Mouse (Mus musculus) E14TG2a.4 (cell line): ENCODE results near the gene March6.

Source experiments
- H3K27me3 ChIP-seq: 2 replicates; pipeline ENCODE4 v1.6.1; 2014; ENCODE audit warnings: low read length, control low read depth; ENCODE audit not compliant: insufficient read depth
- H3K36me3 ChIP-seq: 2 replicates; pipeline ENCODE4 v1.6.1; 2014; ENCODE audit warnings: low read length, control low read depth; ENCODE audit not compliant: insufficient read depth
- H3K4me1 ChIP-seq: replicated peaks from 2 replicates; pipeline ENCODE4 v1.6.1; 2014; ENCODE audit warnings: low read depth, low read length, control low read depth
- H3K4me3 ChIP-seq: replicated peaks from 2 replicates; pipeline ENCODE4 v1.5.1; 2014; ENCODE audit warnings: mild to moderate bottlenecking, low read length
- H3K9me3 ChIP-seq: 2 replicates; pipeline ENCODE4 v1.6.1; 2014; ENCODE audit warnings: low read length, control low read depth
- CTCF ChIP-seq: conservative IDR thresholded peaks from 2 replicates; pipeline ENCODE4 v1.5.1; 2014; ENCODE audit warnings: low read length
- NANOG ChIP-seq: IDR thresholded peaks from 2 replicates; pipeline ENCODE4 v1.6.1; 2014; ENCODE audit warnings: borderline replicate concordance, low read length, mixed read lengths
- POU5F1 ChIP-seq: IDR thresholded peaks from 2 replicates; pipeline ENCODE4 v1.6.1; 2014; ENCODE audit warnings: low read length, borderline replicate concordance

The March6 gene

DNA sequence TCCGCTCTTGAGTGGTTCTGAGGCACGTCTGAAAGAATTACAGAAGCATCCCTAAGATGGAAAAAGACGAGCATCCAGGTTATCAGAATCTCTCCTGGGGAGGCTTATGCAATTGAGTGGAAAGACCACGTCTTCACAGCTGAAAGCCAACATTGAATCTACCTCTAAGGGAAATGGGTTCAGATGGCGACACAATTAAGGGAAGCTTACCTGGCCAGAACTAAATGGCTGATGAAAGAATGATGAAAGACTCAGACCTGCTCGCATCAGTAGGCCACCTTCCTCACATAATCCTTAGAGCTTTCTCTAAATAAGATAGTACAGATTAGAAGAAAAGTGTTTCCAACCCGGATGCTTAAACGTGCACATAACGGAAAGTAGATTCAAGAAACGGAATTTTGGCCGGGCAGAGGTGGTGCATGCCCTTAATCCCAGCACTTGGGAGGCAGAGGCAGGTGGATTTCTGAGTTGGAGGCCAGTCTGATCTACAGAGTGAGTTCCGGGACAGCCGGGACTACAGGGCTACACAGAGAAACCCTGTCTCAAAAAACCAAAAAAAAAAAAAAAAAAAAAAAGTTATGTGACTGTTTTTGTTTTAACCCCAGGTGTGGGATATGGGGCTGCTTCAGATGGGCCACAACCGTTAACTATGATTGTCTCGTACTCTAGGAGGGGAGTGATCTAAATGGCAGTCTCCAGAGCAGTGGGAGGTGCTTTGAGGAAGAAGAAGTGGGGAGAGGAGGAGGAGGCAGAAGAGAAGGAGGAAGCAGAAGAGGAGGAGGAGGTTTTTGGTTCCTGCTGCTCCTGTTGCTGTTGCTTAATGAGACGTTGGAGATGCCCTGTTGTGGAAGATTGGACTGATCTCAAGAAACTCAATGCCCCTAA, 835 bp upstream of the March6 start:
- Histone ChIP-seq H3K9me3 (peaks cover 9% of the 10 kb centered on the region), H3K27me3 (no peaks in the 10 kb centered on the region), H3K36me3 (peaks cover 12% of the 10 kb centered on the region), H3K4me3 (peak overlapping the region; percentile 90), H3K4me1 (peaks cover 43% of the 10 kb centered on the region)
- TF ChIP-seq CTCF (no peak), POU5F1 (no peak), NANOG (no peak)

DNA sequence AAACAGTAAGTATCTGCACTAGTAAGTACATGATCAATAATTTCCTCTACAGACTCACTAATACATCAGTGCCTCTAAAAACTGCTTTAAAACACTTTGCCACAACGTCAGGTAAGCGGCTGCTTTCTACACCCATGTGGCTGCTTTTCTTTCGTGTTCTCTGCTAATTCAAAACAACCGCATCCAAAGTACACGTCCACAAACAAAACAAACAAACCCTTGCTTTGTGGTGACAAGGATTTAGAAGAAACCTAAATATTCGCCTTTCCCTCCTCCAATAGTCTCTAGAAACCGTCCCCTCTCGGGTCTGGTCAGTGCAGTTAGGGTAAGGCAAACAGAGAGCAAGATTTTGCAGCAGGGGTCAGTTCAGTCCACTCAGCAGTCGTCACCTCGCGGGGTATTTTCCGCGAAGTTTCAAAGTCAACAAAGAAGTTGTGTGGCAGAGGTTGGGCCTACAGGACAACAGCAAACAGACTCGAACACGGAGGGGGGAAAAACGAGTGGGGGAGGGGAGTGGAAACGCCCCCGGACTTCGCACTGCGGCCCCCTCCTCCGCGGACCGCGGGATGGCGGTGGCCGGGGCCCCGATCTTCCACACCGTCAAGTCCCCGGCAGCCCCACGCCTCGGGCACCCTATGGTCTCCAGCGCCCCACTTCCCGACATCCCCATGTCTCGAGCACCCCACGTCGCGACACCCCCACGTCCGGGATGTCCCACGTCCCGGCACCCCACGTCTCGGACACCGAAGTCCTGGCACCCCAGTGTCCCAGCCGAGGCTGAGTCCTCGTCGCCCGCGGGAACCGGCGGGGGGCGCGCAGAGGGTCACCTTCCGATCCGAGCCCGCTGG, 818 bp downstream of the March6 start:
- peaks cover 12% of the 10 kb centered on the region for H3K36me3 ChIP-seq
- no peak for TF ChIP-seq NANOG
- no peak for TF ChIP-seq CTCF
- no peak for TF ChIP-seq POU5F1
- no peaks in the 10 kb centered on the region; the same call in 1 of the 2 replicates for H3K9me3 ChIP-seq
- H3K4me3 ChIP-seq = peak overlapping the region; percentile 90
- no peaks in the 10 kb centered on the region for H3K27me3 ChIP-seq
- H3K4me1 ChIP-seq = peaks cover 34% of the 10 kb centered on the region

- peak overlapping the region; percentile 90 for H3K4me3 ChIP-seq
- H3K27me3 ChIP-seq = no peaks in the 10 kb centered on the region
- H3K36me3 ChIP-seq = peaks cover 12% of the 10 kb centered on the region
- TF ChIP-seq POU5F1 (no peak), NANOG (no peak), CTCF (no peak)
- H3K4me1 ChIP-seq = peaks cover 34% of the 10 kb centered on the region
- no peaks in the 10 kb centered on the region; the same call in 1 of the 2 replicates for H3K9me3 ChIP-seq
These were observed 1.8 kb downstream of the March6 start for GRCm38 (mm10) chr15:31529103-31529502.

DNA sequence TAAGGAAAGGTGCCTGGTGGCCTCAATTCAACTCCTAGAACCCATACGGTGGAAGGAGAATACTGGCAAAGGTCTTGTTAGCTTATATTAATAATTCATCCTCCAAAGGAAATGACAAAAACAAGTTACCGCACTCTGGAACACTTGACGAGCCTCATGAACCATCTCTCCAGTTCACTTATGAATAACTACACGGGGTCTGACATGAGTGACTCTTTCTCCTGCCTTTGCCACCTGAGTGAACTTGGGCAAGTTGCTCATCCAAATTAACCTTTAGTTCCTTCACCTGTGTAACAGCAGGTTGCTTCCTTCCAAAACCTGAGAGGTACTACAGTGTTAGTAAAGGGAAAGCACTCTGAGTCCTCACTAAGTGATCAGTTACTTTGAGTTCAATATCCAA, 2.4 kb downstream of the March6 start:
- Histone ChIP-seq H3K27me3 (no peaks in the 10 kb centered on the region), H3K4me3 (no peak overlapping the region), H3K36me3 (peaks cover 11% of the 10 kb centered on the region), H3K9me3 (no peaks in the 10 kb centered on the region; the same call in 1 of the 2 replicates), H3K4me1 (peaks cover 36% of the 10 kb centered on the region)
- no peak for TF ChIP-seq NANOG
- no peak for TF ChIP-seq CTCF
- no peak for TF ChIP-seq POU5F1

DNA sequence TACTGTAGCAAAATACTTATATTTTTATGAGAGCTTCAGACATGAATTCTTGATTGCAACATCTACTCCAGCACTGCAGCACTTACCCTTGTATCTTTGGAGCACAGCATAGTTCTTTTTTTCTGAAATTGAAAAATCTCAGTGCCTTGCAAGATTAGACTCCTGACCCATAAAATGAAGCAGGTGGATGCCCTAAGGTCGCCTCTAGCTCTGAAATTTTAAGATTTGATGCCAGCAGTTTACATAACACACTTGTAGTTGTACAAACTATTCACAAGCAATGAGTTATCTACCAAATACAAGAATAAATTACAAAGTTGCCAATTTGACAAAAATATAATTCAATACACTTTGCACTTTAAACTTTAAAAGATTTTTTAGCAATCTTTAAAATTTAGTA, 4.4 kb downstream of the March6 start:
- Histone ChIP-seq H3K27me3 (no peaks in the 10 kb centered on the region), H3K4me1 (peaks cover 25% of the 10 kb centered on the region), H3K36me3 (no peaks in the 10 kb centered on the region), H3K4me3 (no peak overlapping the region), H3K9me3 (no peaks in the 10 kb centered on the region)
- no peak for TF ChIP-seq NANOG
- no peak for TF ChIP-seq POU5F1
- TF ChIP-seq CTCF = no peak

DNA sequence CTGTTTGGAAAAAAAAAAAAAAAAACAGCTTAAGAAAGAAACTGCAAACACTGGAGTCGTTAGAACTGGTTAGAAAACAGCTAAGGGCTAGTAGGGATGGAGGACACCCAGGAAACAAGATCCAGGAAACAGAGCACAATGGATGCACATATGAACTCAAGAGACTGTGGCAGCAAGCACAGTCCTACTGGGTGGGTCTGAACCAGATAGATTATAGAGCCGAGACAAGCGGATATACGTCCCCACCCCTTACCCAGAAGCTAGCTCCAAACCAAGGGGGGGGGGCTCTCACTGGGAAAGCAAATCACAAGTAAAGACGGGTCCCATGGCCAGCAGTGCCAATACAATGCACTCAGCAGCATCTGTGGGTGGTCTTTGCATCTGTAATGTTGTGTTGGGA, 11.9 kb downstream of the March6 start:
- no peaks in the 10 kb centered on the region for H3K9me3 ChIP-seq
- no peak overlapping the region for H3K4me3 ChIP-seq
- H3K36me3 ChIP-seq = no peaks in the 10 kb centered on the region
- peaks cover 22% of the 10 kb centered on the region for H3K4me1 ChIP-seq
- H3K27me3 ChIP-seq = no peaks in the 10 kb centered on the region
- TF ChIP-seq POU5F1 = no peak
- no peak for TF ChIP-seq CTCF
- TF ChIP-seq NANOG = no peak

DNA sequence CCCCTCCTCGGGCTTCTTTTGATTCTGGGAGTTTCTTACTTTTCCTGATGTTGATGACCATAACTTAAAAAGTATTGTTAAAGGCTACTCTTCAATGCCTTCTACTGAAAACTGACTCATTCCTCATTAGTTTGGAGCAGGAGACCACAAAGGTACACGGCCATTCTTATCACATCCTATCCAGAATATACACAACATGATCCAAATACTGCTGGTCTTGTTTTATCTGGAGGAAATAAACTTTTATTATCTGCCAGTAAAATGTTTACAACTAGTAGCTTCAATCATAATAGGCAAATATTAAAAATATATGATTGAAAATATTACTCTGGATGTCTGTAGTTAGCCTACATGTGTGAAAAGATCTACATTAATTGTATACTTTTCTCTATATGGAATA, 12.5 kb downstream of the March6 start:
- H3K27me3 ChIP-seq = no peaks in the 10 kb centered on the region
- peaks cover 20% of the 10 kb centered on the region for H3K4me1 ChIP-seq
- H3K36me3 ChIP-seq = no peaks in the 10 kb centered on the region
- no peaks in the 10 kb centered on the region for H3K9me3 ChIP-seq
- H3K4me3 ChIP-seq = no peak overlapping the region
- TF ChIP-seq POU5F1 = no peak
- no peak for TF ChIP-seq NANOG

DNA sequence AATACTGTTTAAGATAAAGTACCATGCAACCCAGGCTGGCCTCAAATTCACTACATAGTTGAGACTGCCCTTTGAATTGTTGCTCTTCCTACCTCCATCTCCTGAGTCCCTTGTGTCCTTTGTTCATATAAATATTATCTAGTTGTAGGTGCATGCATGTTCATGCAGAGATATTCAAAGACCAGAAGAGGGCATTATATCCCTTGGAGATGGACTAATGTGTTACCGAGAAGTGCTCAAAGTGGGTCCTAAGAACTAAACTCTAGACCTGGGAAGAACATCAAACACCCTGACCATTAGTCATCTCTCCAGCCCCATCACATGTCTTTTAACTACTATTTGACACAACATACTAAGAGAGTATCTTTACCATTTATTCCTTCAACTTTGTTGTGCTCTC, 13.7 kb downstream of the March6 start:
- H3K9me3 ChIP-seq = no peaks in the 10 kb centered on the region
- no peak for TF ChIP-seq CTCF
- no peak for TF ChIP-seq NANOG
- no peak for TF ChIP-seq POU5F1
- peaks cover 16% of the 10 kb centered on the region for H3K4me1 ChIP-seq
- H3K36me3 ChIP-seq = no peaks in the 10 kb centered on the region
- H3K4me3 ChIP-seq = no peak overlapping the region
- H3K27me3 ChIP-seq = no peaks in the 10 kb centered on the region
